Mouse (Mus musculus) macrophage (primary cell): ENCODE data around the gene Zmym2. TPM values are rescaled to one million over a fixed set of nuclear protein-coding genes. Genes with fewer than 3 reads are reported as not detected.

Experiments used
- H3K27ac ChIP-seq: fragments of 350-480 bp; formaldehyde crosslinking; 2 replicates; pipeline ENCODE4 v1.9.0; 2021
- H3K36me3 ChIP-seq: fragments of 350-480 bp; formaldehyde crosslinking; 2 replicates; pipeline ENCODE4 v1.9.0; 2021; ENCODE audit errors: inconsistent target
- H3K4me3 ChIP-seq: fragments of 350-480 bp; formaldehyde crosslinking; 2 replicates; pipeline ENCODE4 v1.9.0; 2021; ENCODE audit errors: inconsistent target
- H3K79me2 ChIP-seq: fragments of 350-480 bp; formaldehyde crosslinking; 2 replicates; pipeline ENCODE4 v1.9.0; 2021; ENCODE audit errors: inconsistent target
- WGBS: methylation state at CpG from one replicate; pipeline ENCODE4 v1.1.7; 2026; ENCODE audit warnings: inconsistent platforms; ENCODE audit not compliant: missing documents; 5-methylcytosine and 5-hydroxymethylcytosine counted together
- polyA plus RNA-seq: library from polyadenylated mRNA; stranded (reverse); fragments of 250-400 nt; gene quantifications from 3 replicates; pipeline ENCODE4 v1.2.4, GENCODE M21; 2018; ENCODE audit warnings: inconsistent platforms

The Zmym2 gene
- polyA plus RNA-seq, 1 experiment from 2014 or later, result 26.5 TPM

GRCm38 (mm10) chr14:56970160-56970559 lies 83.7 kb downstream of the Zmym2 start:
- no peak overlapping the region for H3K27ac ChIP-seq
- WGBS, result 50% methylated on average over 11 of the region's 11 CpGs
- H3K4me3 ChIP-seq, result no peak overlapping the region
- no peaks in the 10 kb centered on the region for H3K79me2 ChIP-seq
- no peaks in the 10 kb centered on the region for H3K36me3 ChIP-seq

- no peak overlapping the region for H3K27ac ChIP-seq
- no peaks in the 10 kb centered on the region for H3K79me2 ChIP-seq
- WGBS, result 74% methylated on average over 8 of the region's 8 CpGs
- no peaks in the 10 kb centered on the region for H3K36me3 ChIP-seq
- H3K4me3 ChIP-seq, result no peak overlapping the region
Observed at GRCm38 (mm10) chr14:56978045-56978655, 91.7 kb downstream of the Zmym2 start.

DNA sequence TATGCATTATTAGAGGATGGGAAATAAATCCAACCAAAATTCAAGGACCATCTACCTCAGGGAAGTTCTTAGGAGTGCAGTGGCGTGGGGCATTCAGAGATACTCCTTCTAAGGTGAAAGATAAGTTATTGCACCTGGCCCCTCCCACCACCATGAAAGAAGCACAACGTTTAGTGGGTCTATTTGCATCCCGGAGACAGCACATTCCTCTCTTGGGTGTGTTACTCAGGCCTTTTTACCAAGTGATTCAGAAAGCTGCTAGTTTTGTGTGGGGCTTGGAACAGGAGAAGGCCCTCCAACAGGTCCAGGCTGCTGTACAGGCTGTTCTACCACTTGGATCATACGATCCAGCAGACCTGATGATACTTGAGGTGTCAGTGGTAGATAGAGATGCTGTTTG lies 102.2 kb downstream of the Zmym2 start:
- Histone ChIP-seq H3K4me3 (no peak overlapping the region), H3K79me2 (no peaks in the 10 kb centered on the region), H3K36me3 (no peaks in the 10 kb centered on the region), H3K27ac (no peak overlapping the region)
- 83% methylated on average over 4 of the region's 4 CpGs for WGBS

Other genes starting within 250 kb of the Zmym2 start
- 16.9 to 40.3 TPM (median 27.7 TPM) in 3 replicates for gene Mphosph8, start 218.4 kb upstream of the Zmym2 start, polyA plus RNA-seq
- gene Pspc1, start 108.3 kb upstream of the Zmym2 start, polyA plus RNA-seq, result 7.7 to 26.9 TPM (median 15.4 TPM) in 3 replicates
- gene Zmym5, start 74.9 kb upstream of the Zmym2 start, polyA plus RNA-seq, result 10.0 to 23.2 TPM (median 16.3 TPM) in 3 replicates
- not detected in 3 replicates for gene Gja3, start 171.4 kb downstream of the Zmym2 start, polyA plus RNA-seq
- not detected in 3 replicates for gene Gjb2, start 218.0 kb downstream of the Zmym2 start, polyA plus RNA-seq
- gene Gm4491, start 229.2 kb downstream of the Zmym2 start, polyA plus RNA-seq, result not detected in 3 replicates
- gene Gjb6, start 247.0 kb downstream of the Zmym2 start, polyA plus RNA-seq, result not detected in 3 replicates